Mouse (Mus musculus) gastrocnemius, adult 8-10 months (tissue): Measurements from ENCODE around the gene Tfb2m. TPM values are rescaled to one million over a fixed set of nuclear protein-coding genes. Genes with fewer than 3 reads are reported as not detected.

Experiments used
- DNase-seq, 2 experiments: peaks; one replicate each; pipeline ENCODE4 v3.0.0; 2022; ENCODE audit warnings: low spot score in 2 of 2
- total RNA-seq, 4 experiments: library from RNA; stranded (reverse); gene quantifications; 2 replicates each; pipeline ENCODE4 v1.2.4; 2022

Tfb2m gene
- total RNA-seq, 4 experiments from 2014 or later = 43.9 to 55.9 (median 46.5) TPM

- no peak for DNase-seq
Observed at GRCm38 (mm10) chr1:179506530-179507315, 39.3 kb downstream of the Tfb2m start.

GRCm38 (mm10) chr1:179502565-179502964 lies 43.5 kb downstream of the Tfb2m start:
- no peak for DNase-seq

GRCm38 (mm10) chr1:179499257-179499656 lies 46.8 kb downstream of the Tfb2m start:
- DNase-seq = no peak

GRCm38 (mm10) chr1:179492908-179493307 lies 53.2 kb downstream of the Tfb2m start:
- DNase-seq = no peak

GRCm38 (mm10) chr1:179488520-179488919 lies 57.5 kb downstream of the Tfb2m start:
- DNase-seq = no peak

GRCm38 (mm10) chr1:179487990-179488389 lies 58.1 kb downstream of the Tfb2m start:
- no peak for DNase-seq

- no peak for DNase-seq
Observed at GRCm38 (mm10) chr1:179487238-179487637, 58.8 kb downstream of the Tfb2m start.

GRCm38 (mm10) chr1:179485784-179486540 lies 60.1 kb downstream of the Tfb2m start:
- no peak for DNase-seq

GRCm38 (mm10) chr1:179480862-179481261 lies 65.2 kb downstream of the Tfb2m start:
- DNase-seq = no peak

Other genes with a start within 250 kb of the Tfb2m start
- gene Smyd3, start 28.2 kb downstream of the Tfb2m start, total RNA-seq = 1 to 10 TPM; 5.3 to 7.3 (median 6.5) TPM
- 10 to 100 TPM; 29.5 to 38.6 (median 33.9) TPM for gene Cnst, start 103 bp upstream of the Tfb2m start, total RNA-seq
- 10 to 100 TPM; 35.3 to 47.3 (median 40.4) TPM for gene Sccpdh, start 121.9 kb upstream of the Tfb2m start, total RNA-seq
- gene Kif28, start 199.0 kb upstream of the Tfb2m start, total RNA-seq = under 1 TPM in 1 of 4 experiments, not detected in 3; 0.11 TPM